Mouse (Mus musculus) CH12.LX (cell line): ENCODE measurements at regions not wholly inside any gene's neighbourhood (a gene's known extent, or its start where the extent isn't known, plus 50 kb on each side); places are given as distances from the start of the nearest gene placed in this dataset.

Source experiments
- CTCF ChIP-seq, 2 experiments: IDR thresholded peaks in 1 of 2; conservative IDR thresholded peaks in 1 of 2; 2 replicates each; pipeline ENCODE4 v1.5.1; 2011 to 2012; ENCODE audit warnings: low read depth in 2 of 2, low read length in 2 of 2, improper control_type of control experiment in 1 of 2, inconsistent platforms in 1 of 2, mild to moderate bottlenecking in 1 of 2, moderate library complexity in 1 of 2
- NRF1 ChIP-seq: IDR thresholded peaks from 2 replicates; pipeline ENCODE4 v1.6.1; 2014; ENCODE audit warnings: low read depth, mild to moderate bottlenecking, inconsistent platforms, low read length, improper control_type of control experiment, moderate library complexity
- POLR2A ChIP-seq: IDR thresholded peaks from 2 replicates; pipeline ENCODE4 v1.6.1; 2011; ENCODE audit warnings: low read depth, mild to moderate bottlenecking, improper control_type of control experiment, low read length
- TCF12 ChIP-seq: IDR thresholded peaks from 2 replicates; pipeline ENCODE4 v1.6.1; 2014; ENCODE audit warnings: low read depth, mild to moderate bottlenecking, inconsistent platforms, low read length, improper control_type of control experiment

GRCm38 (mm10) chr9:73173589-73174247, 60.5 kb downstream of the Rsl24d1 start:
- TF ChIP-seq CTCF (conservative IDR thresholded peaks at IDR 0.05 in 1 of 2, IDR thresholded peaks at IDR 0.05 in 1 of 2; ENCODE audit: low read depth in 2 of 2, low read length in 2 of 2) (no peak), POLR2A (no peak), NRF1 (no peak), TCF12 (no peak)
